Comparison of ENCODE assay signal across 11 mouse cellular contexts in the genomic region with DNA sequence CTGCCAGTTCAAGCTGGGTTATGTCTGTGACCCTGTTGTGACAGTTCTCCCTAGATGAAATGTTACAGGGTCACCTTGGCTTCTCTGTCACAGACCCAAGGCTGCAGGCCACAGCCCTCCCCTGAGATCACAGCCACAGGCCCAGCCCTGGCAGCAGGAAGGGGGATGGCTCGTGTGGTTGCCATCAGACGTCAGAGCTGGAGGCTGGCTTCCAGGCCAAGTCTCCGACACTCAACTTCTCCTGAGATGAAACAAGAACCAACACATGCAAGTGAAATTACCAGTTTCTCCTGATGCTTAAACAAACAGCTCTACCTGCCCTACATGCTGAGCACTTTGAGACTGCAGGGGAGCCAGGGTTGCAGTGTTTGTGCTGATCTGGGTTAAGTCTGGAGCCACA.
DNase-seq lines count a peak whose midpoint lies in the region; ATAC-seq lines count a peak whose summit lies in the region.
"Had no signal": no experiment of that assay in that cellular context is flagged by ENCODE, and none has a peak within 500 bp of the region (broad histone marks: within the 10 kb centered on the region; RNA-seq: fewer than 3 reads in every experiment).

No protein-coding gene starts in this region.

- H3K9ac ChIP-seq in hindbrain, embryonic 14.5 days = no peak overlapping the region
- H3K9ac ChIP-seq in heart, embryonic 16.5 days (ENCODE audit: low read length) = no peak overlapping the region
- no peak overlapping the region for H3K9ac ChIP-seq in forebrain, embryonic 12.5 days

- H3K4me1 ChIP-seq in hindbrain, embryonic 10.5 days (replicated peaks) = peaks cover 36% of the 10 kb centered on the region
- peaks cover 33% of the 10 kb centered on the region for H3K4me1 ChIP-seq in hindbrain, embryonic 14.5 days (replicated peaks; ENCODE audit: control insufficient read depth, insufficient read depth, low read length)
- H3K4me1 ChIP-seq in heart, embryonic 16.5 days (ENCODE audit: control insufficient read depth, insufficient read depth, low read length) = peaks cover 8% of the 10 kb centered on the region
- H3K4me1 ChIP-seq in megakaryocyte, embryonic 14.5 days = peaks cover 26% of the 10 kb centered on the region
- H3K4me1 ChIP-seq in forebrain, embryonic 12.5 days = peaks cover 37% of the 10 kb centered on the region

- WGBS in hindbrain, embryonic 10.5 days = 56% methylated on average over 3 of the region's 3 CpGs
- WGBS in hindbrain, embryonic 14.5 days = 46% methylated on average over 3 of the region's 3 CpGs
- 15% methylated on average over 3 of the region's 3 CpGs for WGBS in heart, embryonic 16.5 days
- WGBS in forebrain, embryonic 12.5 days = 66% methylated on average over 3 of the region's 3 CpGs

- H3K4me3 ChIP-seq in hindbrain, embryonic 10.5 days = no peak overlapping the region
- H3K4me3 ChIP-seq in hindbrain, embryonic 14.5 days (replicated peaks; ENCODE audit: low read length) = no peak overlapping the region
- H3K4me3 ChIP-seq in heart, embryonic 16.5 days (ENCODE audit: low read length) = no peak overlapping the region
- peak overlapping the region; percentile 54 for H3K4me3 ChIP-seq in megakaryocyte, embryonic 14.5 days (replicated peaks)
- H3K4me3 ChIP-seq in forebrain, embryonic 12.5 days (replicated peaks) = no peak overlapping the region

- H3K27me3 ChIP-seq in hindbrain, embryonic 10.5 days (ENCODE audit: insufficient read depth, poor library complexity, severe bottlenecking) = peaks cover 3% of the 10 kb centered on the region; the same call in 1 of the 2 replicates
- H3K27me3 ChIP-seq in hindbrain, embryonic 14.5 days (ENCODE audit: control insufficient read depth, insufficient read depth, low read length) = no peaks in the 10 kb centered on the region
- H3K27me3 ChIP-seq in heart, embryonic 16.5 days (ENCODE audit: control insufficient read depth, insufficient read depth, low read length) = no peaks in the 10 kb centered on the region
- peaks cover 8% of the 10 kb centered on the region for H3K27me3 ChIP-seq in megakaryocyte, embryonic 14.5 days (replicated peaks)
- no peaks in the 10 kb centered on the region for H3K27me3 ChIP-seq in forebrain, embryonic 12.5 days
- H3K27me3 ChIP-seq: CH12.LX had no signal

- H3K9me3 ChIP-seq in hindbrain, embryonic 10.5 days = no peaks in the 10 kb centered on the region
- H3K9me3 ChIP-seq in hindbrain, embryonic 14.5 days (ENCODE audit: control insufficient read depth, low read length) = no peaks in the 10 kb centered on the region
- H3K9me3 ChIP-seq in heart, embryonic 16.5 days (replicated peaks; ENCODE audit: control insufficient read depth, low read length) = no peaks in the 10 kb centered on the region
- peaks cover 13% of the 10 kb centered on the region; the same call in 1 of the 2 replicates for H3K9me3 ChIP-seq in megakaryocyte, embryonic 14.5 days
- no peaks in the 10 kb centered on the region for H3K9me3 ChIP-seq in forebrain, embryonic 12.5 days

- no peak overlapping the region for H3K4me2 ChIP-seq in hindbrain, embryonic 14.5 days (replicated peaks)
- no peak overlapping the region for H3K4me2 ChIP-seq in heart, embryonic 16.5 days (ENCODE audit: low read depth, low read length)
- H3K4me2 ChIP-seq in forebrain, embryonic 12.5 days = no peak overlapping the region

- H3K36me3 ChIP-seq in hindbrain, embryonic 10.5 days = no peaks in the 10 kb centered on the region
- H3K36me3 ChIP-seq in hindbrain, embryonic 14.5 days (replicated peaks; ENCODE audit: control insufficient read depth, insufficient read depth) = no peaks in the 10 kb centered on the region
- no peaks in the 10 kb centered on the region for H3K36me3 ChIP-seq in heart, embryonic 16.5 days (ENCODE audit: control insufficient read depth, insufficient read depth)
- no peaks in the 10 kb centered on the region for H3K36me3 ChIP-seq in megakaryocyte, embryonic 14.5 days (replicated peaks; ENCODE audit: low read length)
- H3K36me3 ChIP-seq in forebrain, embryonic 12.5 days (replicated peaks) = no peaks in the 10 kb centered on the region

- no peak overlapping the region for H3K27ac ChIP-seq in hindbrain, embryonic 10.5 days
- H3K27ac ChIP-seq in hindbrain, embryonic 14.5 days = no peak overlapping the region
- no peak overlapping the region for H3K27ac ChIP-seq in heart, embryonic 16.5 days (ENCODE audit: low read length)
- no peak overlapping the region for H3K27ac ChIP-seq in forebrain, embryonic 12.5 days
- H3K27ac ChIP-seq: macrophage had no signal

- peak; percentile 13 for DNase-seq in hindbrain, embryonic 10.5 days (ENCODE audit: low spot score)
- DNase-seq in hindbrain, embryonic 14.5 days (ENCODE audit: low spot score) = no peak
- peak; percentile 78 for DNase-seq in adrenal gland, postnatal 10 days
- DNase-seq in spleen, postnatal 36 days (ENCODE audit: low spot score in 2 of 2) = no peak
- DNase-seq in layer of hippocampus, adult 8-10 months (ENCODE audit: low spot score in 2 of 2) = no peak
- DNase-seq: gastrocnemius, postnatal 36 days had no signal

- no peak for ATAC-seq in hindbrain, embryonic 14.5 days (ENCODE audit: low FRiP score)
- peak; percentile 65 for ATAC-seq in heart, embryonic 16.5 days (replicated peaks; ENCODE audit: extremely low read depth, insufficient read depth, low FRiP score)
- ATAC-seq in forebrain, embryonic 12.5 days (ENCODE audit: low FRiP score) = no peak

Comparison
In these comparisons a context has a peak if more than half of its experiments do, and no peak if none do; other contexts are left out.
1. DNase-seq: peak in hindbrain, embryonic 10.5 days (single experiment) and adrenal gland, postnatal 10 days (single experiment); none in hindbrain, embryonic 14.5 days (single experiment), spleen, postnatal 36 days (0 of 2) and layer of hippocampus, adult 8-10 months (0 of 2).